Mouse (Mus musculus): ENCODE measurements around the gene Cpne7.

GRCm38 (mm10) chr8:123100288-123100687 is 16.9 kb upstream of the Cpne7 start:
- TF ChIP-seq CTCF (IDR thresholded peaks at IDR 0.05; ENCODE audit: control insufficient read depth, insufficient read depth, low read length) = no peak
- no peak for TF ChIP-seq POLR2A (IDR thresholded peaks at IDR 0.05; ENCODE audit: borderline replicate concordance, control insufficient read depth, low read depth, low read length)
